Mouse (Mus musculus): ENCODE results near the gene H2afv. TPM values are rescaled to one million over a fixed set of nuclear protein-coding genes. Genes with fewer than 3 reads are reported as not detected.

Gene H2afv
- polyA plus RNA-seq, 1 experiment from 2014 or later: 1,015 TPM

GRCm38 (mm10) chr11:6481669-6482185 is 37.5 kb upstream of the H2afv start:
- Histone ChIP-seq H3K4me3 (ENCODE audit: low read depth, low read length) (no peak overlapping the region), H3K27me3 (ENCODE audit: control insufficient read depth, insufficient read depth, low read length) (no peaks in the 10 kb centered on the region), H3K4me2 (no peak overlapping the region), H3K4me1 (ENCODE audit: control insufficient read depth, insufficient read depth, low read length) (no peaks in the 10 kb centered on the region), H3K9ac (ENCODE audit: low read length) (no peak overlapping the region), H3K9me3 (ENCODE audit: control insufficient read depth, low read length) (no peaks in the 10 kb centered on the region), H3K27ac (ENCODE audit: low read depth, low read length) (no peak overlapping the region), H3K36me3 (ENCODE audit: control insufficient read depth, insufficient read depth, low read length) (no peaks in the 10 kb centered on the region)
- WGBS: 81% methylated on average over 6 of the region's 6 CpGs
- DNase-seq (ENCODE audit: low spot score, missing footprints) (no peak), ATAC-seq (ENCODE audit: low FRiP score) (no peak)

GRCm38 (mm10) chr11:6480681-6481405 is 36.6 kb upstream of the H2afv start:
- 80% methylated on average over 13 of the region's 13 CpGs for WGBS
- H3K27me3 ChIP-seq (ENCODE audit: control insufficient read depth, insufficient read depth, low read length): no peaks in the 10 kb centered on the region
- H3K9me3 ChIP-seq (ENCODE audit: control insufficient read depth, low read length): no peaks in the 10 kb centered on the region
- ATAC-seq (ENCODE audit: low FRiP score) (no peak), DNase-seq (ENCODE audit: low spot score, missing footprints) (peak; percentile 47)
- H3K9ac ChIP-seq (ENCODE audit: low read length): no peak overlapping the region
- H3K27ac ChIP-seq (ENCODE audit: low read depth, low read length): no peak overlapping the region
- H3K4me1 ChIP-seq (ENCODE audit: control insufficient read depth, insufficient read depth, low read length): no peaks in the 10 kb centered on the region
- H3K4me2 ChIP-seq: no peak overlapping the region
- H3K4me3 ChIP-seq (ENCODE audit: low read depth, low read length): no peak overlapping the region
- no peaks in the 10 kb centered on the region for H3K36me3 ChIP-seq (ENCODE audit: control insufficient read depth, insufficient read depth, low read length)

DNA sequence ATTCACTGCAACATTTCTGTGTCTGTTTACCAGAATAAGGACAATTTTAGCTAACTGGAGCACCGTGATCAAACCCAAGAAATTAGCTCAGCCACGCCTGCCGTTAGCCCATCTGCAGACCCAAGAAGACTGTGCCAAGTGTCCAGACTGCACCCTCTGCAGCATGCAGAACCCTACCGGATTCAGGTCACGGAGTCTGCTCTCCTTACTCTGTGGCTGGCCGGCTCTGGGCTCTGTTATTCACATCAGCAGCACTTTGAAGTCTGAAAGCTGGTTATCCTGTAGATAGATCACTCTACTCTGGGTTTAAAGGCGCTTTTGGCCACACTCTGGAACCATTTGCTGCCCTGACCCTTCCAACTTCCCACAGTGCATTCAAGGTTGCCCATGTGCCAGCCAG is 35.9 kb upstream of the H2afv start:
- no peaks in the 10 kb centered on the region for H3K4me1 ChIP-seq (ENCODE audit: control insufficient read depth, insufficient read depth, low read length)
- no peaks in the 10 kb centered on the region for H3K9me3 ChIP-seq (ENCODE audit: control insufficient read depth, low read length)
- H3K27ac ChIP-seq (ENCODE audit: low read depth, low read length): no peak overlapping the region
- no peak overlapping the region for H3K4me3 ChIP-seq (ENCODE audit: low read depth, low read length)
- no peak for ATAC-seq (ENCODE audit: low FRiP score)
- peak; percentile 66 for DNase-seq (ENCODE audit: low spot score, missing footprints)
- H3K4me2 ChIP-seq: no peak overlapping the region
- no peaks in the 10 kb centered on the region for H3K36me3 ChIP-seq (ENCODE audit: control insufficient read depth, insufficient read depth, low read length)
- H3K27me3 ChIP-seq (ENCODE audit: control insufficient read depth, insufficient read depth, low read length): no peaks in the 10 kb centered on the region
- 80% methylated on average over 7 of the region's 7 CpGs for WGBS
- no peak overlapping the region for H3K9ac ChIP-seq (ENCODE audit: low read length)

DNA sequence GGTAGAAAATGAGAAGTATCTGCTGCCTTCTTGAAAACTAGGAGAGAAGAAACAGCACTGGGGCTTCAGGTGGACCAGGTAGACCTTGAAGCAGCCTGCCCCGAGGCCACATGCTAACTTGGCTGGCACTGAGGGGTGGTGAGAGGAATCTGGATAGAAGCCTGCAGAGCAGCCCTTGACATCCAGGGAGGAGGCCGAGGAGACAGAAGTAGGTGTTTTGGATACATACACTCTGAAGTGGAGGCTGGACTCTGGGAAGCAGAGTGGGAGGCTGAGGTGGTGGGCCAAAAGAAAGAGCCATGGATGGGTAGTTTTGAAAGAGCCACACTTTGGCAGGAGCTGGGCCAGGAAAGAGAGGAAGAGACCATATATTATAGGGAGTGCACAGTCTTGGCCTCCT is 35.0 kb upstream of the H2afv start:
- Histone ChIP-seq H3K4me1 (ENCODE audit: control insufficient read depth, insufficient read depth, low read length) (peaks cover 2% of the 10 kb centered on the region), H3K36me3 (ENCODE audit: control insufficient read depth, insufficient read depth, low read length) (no peaks in the 10 kb centered on the region), H3K4me3 (ENCODE audit: low read depth, low read length) (no peak overlapping the region), H3K27me3 (ENCODE audit: control insufficient read depth, insufficient read depth, low read length) (no peaks in the 10 kb centered on the region), H3K27ac (ENCODE audit: low read depth, low read length) (no peak overlapping the region), H3K4me2 (no peak overlapping the region), H3K9me3 (ENCODE audit: control insufficient read depth, low read length) (no peaks in the 10 kb centered on the region), H3K9ac (ENCODE audit: low read length) (no peak overlapping the region)
- WGBS: 69% methylated on average over 2 of the region's 2 CpGs
- DNase-seq (ENCODE audit: low spot score, missing footprints) (peak; percentile 68), ATAC-seq (ENCODE audit: low FRiP score) (no peak)

DNA sequence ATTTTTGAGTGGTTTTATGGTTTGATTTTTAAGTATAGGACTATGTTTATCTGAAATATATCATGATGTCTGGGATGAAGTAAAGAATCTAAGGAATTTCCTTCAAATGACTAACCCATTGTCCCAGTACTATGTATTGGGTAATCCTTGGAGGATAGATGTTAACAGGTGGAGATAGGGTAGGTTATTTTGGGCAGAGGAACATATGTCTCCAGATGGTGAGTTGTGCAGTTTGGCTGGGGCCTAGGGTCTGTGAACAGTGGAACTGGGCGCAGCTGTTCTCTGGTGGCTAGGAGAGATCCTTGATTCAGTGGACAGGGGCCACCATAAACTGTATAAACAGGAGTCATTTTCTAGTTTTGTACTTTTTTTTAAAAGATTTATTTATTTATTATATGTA is 33.1 kb upstream of the H2afv start:
- WGBS: 97% methylated on average over 1 of the region's 1 CpGs
- Histone ChIP-seq H3K4me3 (ENCODE audit: low read depth, low read length) (no peak overlapping the region), H3K9ac (ENCODE audit: low read length) (no peak overlapping the region), H3K4me2 (no peak overlapping the region), H3K27me3 (ENCODE audit: control insufficient read depth, insufficient read depth, low read length) (no peaks in the 10 kb centered on the region), H3K36me3 (ENCODE audit: control insufficient read depth, insufficient read depth, low read length) (no peaks in the 10 kb centered on the region), H3K4me1 (ENCODE audit: control insufficient read depth, insufficient read depth, low read length) (peaks cover 12% of the 10 kb centered on the region), H3K27ac (ENCODE audit: low read depth, low read length) (no peak overlapping the region), H3K9me3 (ENCODE audit: control insufficient read depth, low read length) (no peaks in the 10 kb centered on the region)
- ATAC-seq (ENCODE audit: low FRiP score): no peak
- peak; percentile 21 for DNase-seq (ENCODE audit: low spot score, missing footprints)

- Histone ChIP-seq H3K4me1 (ENCODE audit: control insufficient read depth, insufficient read depth, low read length) (peaks cover 15% of the 10 kb centered on the region), H3K4me2 (no peak overlapping the region), H3K4me3 (ENCODE audit: low read depth, low read length) (no peak overlapping the region), H3K9me3 (ENCODE audit: control insufficient read depth, low read length) (no peaks in the 10 kb centered on the region), H3K9ac (ENCODE audit: low read length) (no peak overlapping the region), H3K27me3 (ENCODE audit: control insufficient read depth, insufficient read depth, low read length) (no peaks in the 10 kb centered on the region), H3K27ac (ENCODE audit: low read depth, low read length) (no peak overlapping the region), H3K36me3 (ENCODE audit: control insufficient read depth, insufficient read depth, low read length) (no peaks in the 10 kb centered on the region)
- peak; percentile 83 for DNase-seq (ENCODE audit: low spot score, missing footprints)
- WGBS: 75% methylated on average over 6 of the region's 6 CpGs
- no peak for ATAC-seq (ENCODE audit: low FRiP score)
These were observed 32.6 kb upstream of the H2afv start for GRCm38 (mm10) chr11:6476876-6477275.

- under 1% methylated on average over 60 of the region's 76 CpGs for WGBS
- ATAC-seq (ENCODE audit: low FRiP score): peak; percentile 96
These were observed 31.7 kb upstream of the H2afv start, which contains the start of gene Purb for GRCm38 (mm10) chr11:6475867-6476484. Gene Purb (minus strand): TSS chr11:6475917.

GRCm38 (mm10) chr11:6474874-6475731 is 30.9 kb upstream of the H2afv start:
- H3K4me3 ChIP-seq (ENCODE audit: low read depth, low read length): peak overlapping the region; percentile 80
- H3K9ac ChIP-seq (ENCODE audit: low read length): peak overlapping the region; percentile 85
- peaks cover 4% of the 10 kb centered on the region; the same call in 1 of the 2 replicates for H3K36me3 ChIP-seq (ENCODE audit: control insufficient read depth, insufficient read depth, low read length)
- H3K27me3 ChIP-seq (ENCODE audit: control insufficient read depth, insufficient read depth, low read length): no peaks in the 10 kb centered on the region
- peak overlapping the region; percentile 81 for H3K27ac ChIP-seq (ENCODE audit: low read depth, low read length)
- WGBS: under 1% methylated on average over 107 of the region's 109 CpGs
- peak; percentile 17 for ATAC-seq (ENCODE audit: low FRiP score)
- peak; percentile 95 for DNase-seq (ENCODE audit: low spot score, missing footprints)
- H3K9me3 ChIP-seq (ENCODE audit: control insufficient read depth, low read length): no peaks in the 10 kb centered on the region
- peak overlapping the region; percentile 77 for H3K4me2 ChIP-seq
- H3K4me1 ChIP-seq (ENCODE audit: control insufficient read depth, insufficient read depth, low read length): peaks cover 32% of the 10 kb centered on the region

More at GRCm38 (mm10) chr11:6475867-6476484, 31.7 kb upstream of the H2afv start, which contains the start of gene Purb:
- peak; percentile 99 for DNase-seq (ENCODE audit: low spot score, missing footprints)
- Histone ChIP-seq H3K9me3 (ENCODE audit: control insufficient read depth, low read length) (no peaks in the 10 kb centered on the region), H3K27ac (ENCODE audit: low read depth, low read length) (peak within 1 kb of the TSS; percentile 81), H3K27me3 (ENCODE audit: control insufficient read depth, insufficient read depth, low read length) (no peaks in the 10 kb centered on the region), H3K4me2 (peak within 1 kb of the TSS; percentile 77), H3K36me3 (ENCODE audit: control insufficient read depth, insufficient read depth, low read length) (peaks cover under 1% of the 10 kb centered on the region; the same call in 1 of the 2 replicates), H3K9ac (ENCODE audit: low read length) (peak within 1 kb of the TSS; percentile 85), H3K4me1 (ENCODE audit: control insufficient read depth, insufficient read depth, low read length) (peaks cover 24% of the 10 kb centered on the region), H3K4me3 (ENCODE audit: low read depth, low read length) (peak within 1 kb of the TSS; percentile 80)

Measured in midbrain, embryonic 11.5 days (tissue).